Mouse (Mus musculus): Measurements from ENCODE around the gene Tspo.

The Tspo gene

DNA sequence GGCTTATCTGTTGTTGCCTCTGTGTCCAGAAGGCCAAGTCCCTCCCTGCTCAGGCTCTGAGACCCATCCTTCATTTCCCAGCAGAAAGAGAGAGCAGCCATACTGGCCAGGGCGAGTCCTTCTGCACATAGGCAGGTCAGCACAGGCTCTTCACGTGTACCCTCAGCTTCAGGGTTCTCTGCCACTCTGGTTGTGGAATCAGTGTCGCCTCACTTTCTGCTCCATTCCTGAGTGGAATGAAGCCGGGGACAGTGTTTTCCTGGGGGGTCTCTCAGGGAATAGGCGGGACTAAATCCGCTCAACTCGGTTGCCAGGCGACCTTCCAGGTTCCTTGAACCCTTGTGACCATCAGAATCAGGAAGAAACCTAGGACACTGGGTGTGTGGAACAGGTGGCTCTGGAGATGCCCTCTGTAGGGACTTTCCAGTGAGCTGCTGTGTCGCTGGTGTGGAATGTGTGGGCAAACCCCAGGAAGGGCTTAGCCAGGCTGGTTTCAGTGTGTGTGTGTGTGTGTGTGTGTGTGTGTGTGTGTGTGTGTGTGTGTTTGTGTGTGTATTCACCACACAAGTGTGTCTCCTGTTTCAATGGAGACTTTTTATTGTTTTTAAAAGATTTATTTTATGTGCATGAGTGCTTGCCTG lies 21.6 kb upstream of the Tspo start:
- no peak for DNase-seq (ENCODE audit: low spot score in 2 of 2)

- no peak for DNase-seq (ENCODE audit: low spot score in 2 of 2)
These were observed 17.4 kb upstream of the Tspo start for GRCm38 (mm10) chr15:83546029-83546428.

DNA sequence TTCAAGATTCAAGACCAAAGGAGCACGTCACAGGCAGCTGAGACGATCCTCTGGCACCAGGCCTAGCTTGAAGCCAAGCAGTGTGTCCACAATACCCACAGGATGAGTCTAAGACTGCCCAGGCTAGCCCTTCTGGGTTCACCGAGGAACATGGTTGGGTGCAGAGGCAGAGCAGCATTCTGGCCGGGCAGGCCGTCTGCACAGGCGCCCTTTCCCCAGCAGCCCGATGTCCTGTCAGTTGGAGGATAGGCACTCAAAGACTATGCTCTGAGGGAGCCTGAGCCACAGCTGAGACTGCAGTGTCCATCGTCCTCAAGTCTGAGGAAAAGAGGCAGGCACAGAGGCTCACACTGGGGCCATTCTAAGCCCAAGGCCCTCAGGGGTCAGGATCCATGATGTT lies 16.2 kb upstream of the Tspo start:
- no peak for DNase-seq (ENCODE audit: low spot score in 2 of 2)

DNA sequence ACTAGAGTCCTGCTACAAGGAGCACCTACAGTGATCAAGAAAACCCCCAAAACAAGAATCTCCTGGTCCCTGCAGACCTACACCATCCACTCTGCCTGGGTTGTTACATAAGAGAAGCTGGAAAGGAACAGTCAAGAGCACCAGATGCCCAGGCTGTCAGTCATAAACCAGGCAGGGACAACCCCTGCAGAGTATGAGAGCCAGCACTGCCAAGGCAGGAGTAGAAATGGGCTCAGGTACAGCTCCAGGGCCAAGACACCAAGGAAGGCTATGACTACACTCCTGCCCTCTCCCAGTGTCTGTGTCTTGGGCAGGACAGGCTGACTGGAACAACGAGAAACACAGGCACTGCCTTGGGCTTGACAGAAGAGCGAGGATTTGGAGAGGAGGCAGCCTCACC lies 13.3 kb upstream of the Tspo start:
- DNase-seq (ENCODE audit: low spot score in 2 of 2), result no peak

DNA sequence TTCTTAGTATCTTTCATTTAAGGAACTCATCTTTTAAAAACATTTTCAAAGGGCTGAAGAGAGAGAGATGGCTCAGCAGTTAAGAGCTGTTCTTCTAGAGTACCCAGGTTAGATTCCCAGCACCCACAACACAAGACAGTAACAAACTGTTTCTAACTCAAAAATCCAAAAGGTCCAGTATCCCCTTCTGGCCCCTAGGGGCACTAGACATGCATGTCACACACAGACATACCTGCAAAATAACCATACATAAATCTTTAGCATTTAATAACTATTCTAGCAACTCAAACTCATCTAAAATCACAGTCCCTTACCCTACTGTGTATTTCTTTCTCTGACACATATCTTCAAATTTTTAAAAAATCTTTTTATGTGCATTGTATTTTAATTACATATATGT lies 9.6 kb upstream of the Tspo start:
- no peak for DNase-seq (ENCODE audit: low spot score in 2 of 2)

DNA sequence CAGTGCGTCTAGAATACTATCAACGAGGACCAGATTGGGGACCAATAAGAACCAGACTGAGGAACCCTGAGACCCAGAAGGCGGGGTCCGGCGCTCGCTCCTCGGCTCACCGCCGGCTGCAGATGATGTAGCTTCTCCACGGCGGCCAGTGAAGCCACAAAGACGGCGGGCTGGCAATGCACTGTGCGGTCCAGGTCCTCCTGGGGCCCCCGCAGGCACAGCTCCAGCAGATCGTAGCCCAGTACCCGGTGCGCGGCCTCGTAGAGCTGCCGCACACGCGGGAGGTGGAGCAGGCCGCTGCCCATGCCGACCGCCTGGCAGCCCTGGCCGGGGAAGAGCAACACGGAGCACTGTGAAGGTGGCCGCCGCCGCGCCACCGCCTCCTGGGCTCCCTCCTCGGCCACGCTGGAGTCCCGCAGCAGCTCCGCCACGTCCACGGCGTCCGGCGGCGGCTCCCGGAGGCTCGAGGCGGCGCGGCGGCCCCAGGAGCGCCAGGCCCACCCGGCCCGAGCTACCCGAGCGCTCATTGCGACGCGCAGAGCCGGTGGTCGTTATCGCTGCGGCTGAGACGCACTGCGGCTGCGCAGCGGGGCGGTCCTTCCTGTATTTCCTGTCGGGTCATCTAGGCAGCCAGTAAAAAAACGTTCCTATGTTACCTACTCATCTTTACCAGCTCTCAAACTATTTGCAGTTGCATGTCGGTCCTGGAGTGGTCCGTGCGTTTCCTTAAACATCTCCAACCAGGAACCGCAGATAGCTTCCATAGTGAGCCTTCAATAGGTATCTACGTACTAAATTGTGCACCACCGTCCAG lies 8.0 kb upstream of the Tspo start:
- DNase-seq (ENCODE audit: low spot score in 2 of 2), result peak; percentile 86 to 91

DNA sequence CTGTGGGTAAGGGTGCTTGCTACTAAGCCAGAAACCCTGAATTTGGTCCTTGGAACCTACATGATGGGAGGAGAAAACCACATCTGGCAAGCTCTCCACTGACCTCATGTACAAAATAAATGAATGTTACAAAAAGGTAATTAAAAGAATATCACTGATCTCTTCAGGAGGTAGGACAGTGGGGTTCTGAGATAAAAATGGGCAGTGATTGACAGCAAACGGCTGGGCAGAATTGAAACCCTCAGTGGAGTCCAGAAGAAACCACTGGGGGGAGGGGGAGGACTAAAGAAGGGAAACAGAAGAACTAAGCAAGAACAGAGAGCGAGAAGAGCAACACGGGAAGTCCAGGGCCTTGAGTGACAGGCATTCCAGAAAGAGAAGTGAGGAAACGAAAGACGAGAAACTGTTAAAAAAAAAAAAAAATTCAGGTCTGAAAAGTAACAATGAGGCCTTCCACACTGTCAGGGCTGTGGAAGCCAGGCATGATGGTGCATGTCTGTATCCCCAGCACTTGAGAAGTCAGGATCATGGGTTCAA lies 2.4 kb upstream of the Tspo start:
- no peak for DNase-seq (ENCODE audit: low spot score in 2 of 2)

- peak; percentile 65 to 84 for DNase-seq (ENCODE audit: low spot score in 2 of 2)
These were observed 644 bp upstream of the Tspo start for GRCm38 (mm10) chr15:83562626-83563270.

- DNase-seq (ENCODE audit: low spot score in 2 of 2), result peak; percentile 68 to 79
These were observed 662 bp downstream of the Tspo start for GRCm38 (mm10) chr15:83563857-83564651.

DNA sequence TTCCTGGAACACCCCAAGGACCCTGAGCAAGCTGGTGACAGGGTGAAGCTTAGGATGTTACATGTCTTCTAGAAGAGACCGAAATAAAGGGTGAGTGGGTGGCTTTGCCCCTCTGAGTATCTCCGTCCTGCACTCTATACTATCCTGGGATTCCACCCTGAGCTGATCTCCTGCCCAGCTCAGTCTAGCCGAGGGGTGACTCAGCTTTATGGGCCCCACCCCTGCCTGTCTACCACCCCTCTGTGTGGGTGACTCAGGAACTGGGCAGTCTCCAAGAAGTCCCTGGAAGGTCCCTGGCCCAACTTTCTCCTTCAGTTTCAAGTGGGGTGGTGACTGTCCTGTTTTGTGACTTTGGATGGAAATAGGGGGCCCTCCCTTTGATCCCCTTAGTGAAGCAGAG lies 2.0 kb downstream of the Tspo start:
- DNase-seq (ENCODE audit: low spot score in 2 of 2), result peak; percentile 52 to 70

DNA sequence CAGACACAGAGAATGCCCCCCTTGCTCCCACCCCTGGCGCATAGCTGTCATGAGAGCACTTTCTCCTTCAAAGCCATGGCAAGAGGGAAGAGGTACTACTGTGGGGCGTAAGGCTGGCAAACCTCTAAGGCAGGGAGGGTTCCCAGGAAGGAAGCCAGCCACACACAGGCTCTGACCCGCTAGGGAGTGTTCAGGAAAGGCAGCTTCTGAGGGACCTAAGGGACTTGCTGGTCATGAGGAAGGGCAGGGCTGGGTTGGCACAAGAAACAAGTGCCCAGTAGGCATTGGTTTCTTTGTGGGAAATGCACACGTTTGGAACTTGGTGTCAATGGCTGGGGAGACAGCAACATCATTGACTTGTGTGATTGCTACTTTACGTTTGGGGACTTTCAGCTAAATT lies 2.6 kb downstream of the Tspo start:
- no peak for DNase-seq (ENCODE audit: low spot score in 2 of 2)

- DNase-seq (ENCODE audit: low spot score in 2 of 2), result no peak
These were observed 4.3 kb downstream of the Tspo start for GRCm38 (mm10) chr15:83567728-83568127.

GRCm38 (mm10) chr15:83568544-83568943 lies 5.2 kb downstream of the Tspo start:
- no peak for DNase-seq (ENCODE audit: low spot score in 2 of 2)

GRCm38 (mm10) chr15:83569682-83570081 lies 6.3 kb downstream of the Tspo start:
- DNase-seq (ENCODE audit: low spot score in 2 of 2), result no peak

GRCm38 (mm10) chr15:83570641-83571040 lies 7.2 kb downstream of the Tspo start:
- no peak for DNase-seq (ENCODE audit: low spot score in 2 of 2)

DNA sequence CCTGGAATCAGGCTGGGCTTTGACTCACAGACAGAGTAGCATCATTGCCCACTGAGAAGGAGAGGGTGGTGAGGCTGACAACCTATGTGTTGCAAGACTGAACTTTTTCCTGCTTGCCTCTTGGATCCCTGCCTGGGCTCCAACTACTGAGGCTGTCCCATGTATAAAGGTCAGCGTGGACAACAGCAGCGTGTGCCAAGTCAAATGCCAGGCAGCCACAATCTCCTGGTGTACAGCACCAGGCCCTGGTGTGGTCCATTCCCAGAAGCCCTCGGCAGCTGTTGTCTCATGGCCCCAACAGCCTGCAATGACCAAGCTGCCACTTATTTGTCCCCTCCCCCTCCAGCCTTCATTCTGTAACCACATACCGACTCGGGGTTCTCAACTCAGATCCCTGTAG lies 8.2 kb downstream of the Tspo start:
- DNase-seq (ENCODE audit: low spot score in 2 of 2), result no peak

DNA sequence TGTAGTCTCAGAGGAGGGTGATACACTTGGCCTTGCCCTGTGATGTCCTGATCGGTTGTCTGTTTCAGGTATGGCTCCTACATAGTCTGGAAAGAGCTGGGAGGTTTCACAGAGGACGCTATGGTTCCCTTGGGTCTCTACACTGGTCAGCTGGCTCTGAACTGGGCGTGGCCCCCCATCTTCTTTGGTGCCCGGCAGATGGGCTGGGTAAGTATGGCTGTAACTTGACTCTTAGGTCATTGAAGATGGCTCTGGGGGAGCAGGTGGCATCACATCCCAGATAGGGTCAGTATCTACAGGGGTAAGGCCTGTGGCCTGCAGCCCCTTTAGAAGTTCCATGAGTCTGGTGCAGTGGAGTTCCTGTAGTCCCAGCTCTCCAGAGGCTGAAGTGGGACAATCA lies 8.7 kb downstream of the Tspo start:
- DNase-seq (ENCODE audit: low spot score in 2 of 2), result no peak

- no peak for DNase-seq (ENCODE audit: low spot score in 2 of 2)
These were observed 10.2 kb downstream of the Tspo start for GRCm38 (mm10) chr15:83573606-83574005.

- DNase-seq (ENCODE audit: low spot score in 2 of 2), result no peak
These were observed 11.4 kb downstream of the Tspo start for GRCm38 (mm10) chr15:83574731-83575351.

DNA sequence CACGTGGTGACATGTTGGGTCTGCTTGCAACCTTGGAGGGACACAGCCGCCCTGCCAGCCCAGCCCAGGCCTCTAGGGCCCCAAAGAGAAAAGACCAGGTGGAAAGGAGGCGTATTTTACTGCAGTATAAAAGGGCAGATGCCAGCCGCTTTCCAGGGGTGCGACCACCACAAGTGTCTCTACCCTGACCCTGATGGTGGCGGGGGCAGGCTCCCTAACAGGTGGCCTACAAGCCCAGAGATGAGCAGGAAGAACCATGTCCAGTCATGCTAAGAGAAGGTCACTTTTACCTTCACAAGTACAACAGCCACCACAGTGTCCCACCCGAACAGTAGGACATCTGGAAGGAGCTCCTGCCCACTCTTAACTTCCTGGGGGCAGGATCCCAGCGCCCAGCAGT lies 12.2 kb downstream of the Tspo start:
- DNase-seq (ENCODE audit: low spot score in 2 of 2), result no peak

- DNase-seq (ENCODE audit: low spot score in 2 of 2), result no peak
These were observed 13.3 kb downstream of the Tspo start for GRCm38 (mm10) chr15:83576651-83577050.

Measured in spleen, postnatal 10 days (tissue).